Mouse (Mus musculus) heart, embryonic 16.5 days (tissue): Measurements from ENCODE around the gene Hvcn1. TPM values are rescaled to one million over a fixed set of nuclear protein-coding genes. Genes with fewer than 3 reads are reported as not detected.

ENCODE experiments used
- ATAC-seq: fragments of 200-750 bp; cut with Nextera tagmentation; replicated peaks from 2 replicates; pipeline ENCODE4 v1.8.0; 2017; ENCODE audit warnings: moderate number of reproducible peaks; ENCODE audit not compliant: insufficient read depth, low FRiP score; ENCODE audit errors: extremely low read depth
- H3K27ac ChIP-seq: fragments of 300-500 bp; sonication (generic); 2 replicates; pipeline ENCODE4 v1.5.1; 2014; ENCODE audit warnings: mild to moderate bottlenecking, low read length, control low read depth, moderate library complexity
- H3K27me3 ChIP-seq: fragments of 300-500 bp; sonication (generic); 2 replicates; pipeline ENCODE4 v1.6.1; 2014; ENCODE audit warnings: low read length, mixed read lengths; ENCODE audit not compliant: control insufficient read depth, insufficient read depth
- H3K36me3 ChIP-seq: fragments of 300-500 bp; sonication (generic); 2 replicates; pipeline ENCODE4 v1.6.1; 2014; ENCODE audit not compliant: control insufficient read depth, insufficient read depth
- H3K4me1 ChIP-seq: fragments of 300-500 bp; sonication (generic); 2 replicates; pipeline ENCODE4 v1.6.1; 2014; ENCODE audit warnings: low read length, mixed read lengths; ENCODE audit not compliant: control insufficient read depth, insufficient read depth
- H3K4me2 ChIP-seq: fragments of 300-500 bp; sonication (generic); 2 replicates; pipeline ENCODE4 v1.6.1; 2014; ENCODE audit warnings: low read depth, mild to moderate bottlenecking, control low read depth, low read length
- H3K4me3 ChIP-seq: fragments of 300-500 bp; sonication (generic); 2 replicates; pipeline ENCODE4 v1.5.1; 2014; ENCODE audit warnings: mild to moderate bottlenecking, control low read depth, low read length
- H3K9ac ChIP-seq: fragments of 300-500 bp; sonication (generic); 2 replicates; pipeline ENCODE4 v1.6.1; 2014; ENCODE audit warnings: low read length, control low read depth
- H3K9me3 ChIP-seq: fragments of 300-500 bp; sonication (generic); replicated peaks from 2 replicates; pipeline ENCODE4 v1.6.1; 2016; ENCODE audit warnings: low read length; ENCODE audit not compliant: control insufficient read depth
- WGBS: fragments of 180-500 bp; shearing (Covaris S2); extraction: QIAGEN DNeasy Blood & Tissue Kit; methylation state at CpG from one replicate; pipeline ENCODE4 v1.1.7; 2014; 5-methylcytosine and 5-hydroxymethylcytosine counted together
- polyA plus RNA-seq: library from polyadenylated mRNA; unstranded; fragments of >200 nt; fragmentation: Nextera tagmentation; extraction: Ambion mirVana; gene quantifications from 2 replicates; pipeline ENCODE4 v1.2.1, GENCODE M21; 2015

Gene Hvcn1
- polyA plus RNA-seq, 1 experiment from 2014 or later: 5.7 TPM

DNA sequence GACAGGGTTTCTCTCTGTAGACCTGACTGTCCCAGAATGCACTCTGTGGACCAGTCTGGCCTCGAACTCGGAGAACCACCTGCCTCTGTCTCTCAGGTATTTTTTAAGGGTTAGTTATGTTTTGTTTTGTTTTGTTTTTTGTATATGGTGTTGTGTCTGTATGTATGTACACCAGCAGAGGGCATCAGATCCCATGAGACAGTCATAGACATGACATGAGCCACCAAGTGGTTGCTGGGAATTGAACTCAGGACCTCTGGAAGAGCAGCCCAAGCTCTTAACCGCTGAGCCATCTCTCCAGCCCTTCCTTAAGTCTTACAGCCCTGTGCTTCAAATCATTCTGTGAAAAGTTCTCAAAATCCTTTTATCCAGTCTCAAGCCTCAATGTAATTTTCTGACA lies 58.6 kb downstream of the Hvcn1 start:
- WGBS: 64% methylated on average over 3 of the region's 3 CpGs
- Histone ChIP-seq H3K36me3 (no peaks in the 10 kb centered on the region), H3K4me2 (no peak overlapping the region), H3K9ac (no peak overlapping the region), H3K9me3 (no peaks in the 10 kb centered on the region), H3K4me3 (no peak overlapping the region), H3K27me3 (no peaks in the 10 kb centered on the region), H3K27ac (no peak overlapping the region), H3K4me1 (peaks cover 13% of the 10 kb centered on the region)
- no peak for ATAC-seq

DNA sequence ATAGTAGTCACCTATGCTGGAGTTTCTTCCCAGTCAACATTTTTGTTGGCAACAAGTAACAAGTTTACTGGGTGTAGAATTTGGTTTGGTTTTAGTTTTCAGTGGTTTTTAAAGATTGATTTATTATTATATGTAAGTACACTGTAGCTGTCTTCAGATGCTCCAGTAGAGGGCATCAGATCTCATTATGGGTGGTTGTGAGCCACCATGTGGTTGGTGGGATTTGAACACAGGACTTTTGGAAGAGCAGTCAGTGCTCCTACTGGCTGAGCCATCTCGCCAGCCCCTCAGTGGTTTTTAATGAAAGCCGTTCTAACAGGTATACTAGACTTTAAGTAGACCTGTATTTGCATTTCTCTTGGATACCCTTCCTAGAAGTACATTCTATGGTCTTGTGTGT lies 59.3 kb downstream of the Hvcn1 start:
- Histone ChIP-seq H3K27me3 (no peaks in the 10 kb centered on the region), H3K4me3 (no peak overlapping the region), H3K4me1 (peaks cover 13% of the 10 kb centered on the region), H3K9ac (no peak overlapping the region), H3K27ac (no peak overlapping the region), H3K4me2 (no peak overlapping the region), H3K36me3 (no peaks in the 10 kb centered on the region), H3K9me3 (no peaks in the 10 kb centered on the region)
- no peak for ATAC-seq
- 95% methylated on average over 2 of the region's 2 CpGs for WGBS

DNA sequence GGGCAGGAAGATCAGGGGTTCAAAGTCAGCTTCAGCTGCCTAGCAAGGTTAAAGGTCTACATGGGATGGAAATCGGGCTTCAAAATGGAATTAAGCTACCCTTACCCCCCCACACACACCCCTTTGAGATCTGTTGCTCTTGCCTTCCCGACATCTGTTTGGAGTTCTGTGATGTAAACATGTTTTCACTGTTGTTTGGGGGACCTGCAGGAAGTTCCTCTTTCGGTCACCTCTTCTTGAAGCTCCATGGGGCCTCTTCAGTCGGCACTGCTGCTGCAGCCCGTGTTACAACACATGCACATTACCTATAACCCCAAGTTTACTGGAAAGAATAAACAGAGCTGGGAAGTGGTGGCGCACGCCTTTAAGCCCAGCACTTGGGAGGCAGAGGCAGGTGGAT lies 60.5 kb downstream of the Hvcn1 start:
- no peaks in the 10 kb centered on the region for H3K36me3 ChIP-seq
- no peak overlapping the region for H3K4me3 ChIP-seq
- 69% methylated on average over 7 of the region's 7 CpGs for WGBS
- no peaks in the 10 kb centered on the region for H3K27me3 ChIP-seq
- no peak for ATAC-seq
- no peaks in the 10 kb centered on the region for H3K9me3 ChIP-seq
- peaks cover 13% of the 10 kb centered on the region for H3K4me1 ChIP-seq
- H3K27ac ChIP-seq: no peak overlapping the region
- H3K9ac ChIP-seq: no peak overlapping the region
- H3K4me2 ChIP-seq: no peak overlapping the region

DNA sequence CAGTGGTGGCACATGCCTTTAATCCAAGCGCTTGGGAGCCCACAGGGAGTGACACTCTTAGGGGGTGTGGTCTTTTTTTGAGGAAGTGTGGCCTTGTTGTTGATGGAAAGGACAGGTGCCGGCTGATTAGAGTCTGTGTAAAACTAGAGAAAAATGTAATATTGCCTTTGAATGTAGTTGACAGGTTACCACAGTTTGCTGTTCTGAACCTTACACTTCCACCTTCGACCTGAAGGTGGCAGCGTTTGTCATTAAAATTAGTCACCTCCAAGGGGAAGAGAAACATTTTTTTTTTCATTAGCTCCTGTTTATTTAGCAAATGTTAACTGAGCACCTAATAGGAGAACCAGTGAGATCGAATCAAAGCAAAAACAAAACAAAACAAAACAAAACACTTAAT lies 61.3 kb downstream of the Hvcn1 start:
- Histone ChIP-seq H3K36me3 (no peaks in the 10 kb centered on the region), H3K4me2 (no peak overlapping the region), H3K27me3 (no peaks in the 10 kb centered on the region), H3K4me1 (peaks cover 13% of the 10 kb centered on the region), H3K9me3 (no peaks in the 10 kb centered on the region), H3K9ac (no peak overlapping the region), H3K4me3 (no peak overlapping the region), H3K27ac (no peak overlapping the region)
- WGBS: 19% methylated on average over 5 of the region's 5 CpGs
- ATAC-seq: no peak

DNA sequence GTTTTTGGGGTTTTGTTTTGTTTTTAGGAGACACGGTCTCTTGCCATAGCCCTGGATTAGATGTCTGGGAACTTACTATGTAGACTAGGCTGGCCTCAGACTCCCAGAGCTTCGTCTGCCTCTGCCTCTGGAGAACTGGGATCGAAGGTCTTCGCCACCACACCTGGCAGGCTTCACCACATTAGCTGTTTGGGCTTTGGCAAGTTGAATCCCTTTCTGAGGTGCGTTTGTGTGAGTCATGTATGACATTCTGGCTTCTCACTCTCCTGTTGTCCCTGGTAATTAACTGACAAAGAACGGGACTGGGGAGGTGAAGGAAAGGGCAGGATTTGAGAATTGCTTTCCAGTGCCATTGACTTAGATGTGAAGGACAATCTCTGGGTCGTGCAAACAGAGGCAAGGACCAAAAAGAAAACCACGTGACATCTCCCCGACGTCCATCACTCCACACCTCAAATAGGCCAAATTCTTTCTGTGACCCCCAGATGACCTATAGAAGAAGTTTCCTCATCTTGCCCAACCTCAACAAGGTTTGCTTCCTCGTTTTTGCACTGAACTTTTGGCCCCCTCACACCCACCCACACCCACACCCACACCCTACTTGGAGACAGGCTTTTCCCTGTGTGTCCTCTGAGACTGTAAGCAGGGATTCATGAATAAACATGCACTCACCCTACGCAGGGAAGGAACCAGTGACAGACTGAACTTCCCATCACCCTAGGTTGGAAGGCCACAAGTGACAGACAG lies 62.4 kb downstream of the Hvcn1 start:
- Histone ChIP-seq H3K9ac (no peak overlapping the region), H3K27ac (no peak overlapping the region), H3K36me3 (no peaks in the 10 kb centered on the region), H3K4me1 (peaks cover 4% of the 10 kb centered on the region; the same call in 1 of the 2 replicates), H3K4me2 (no peak overlapping the region), H3K4me3 (no peak overlapping the region), H3K27me3 (no peaks in the 10 kb centered on the region), H3K9me3 (no peaks in the 10 kb centered on the region)
- no peak for ATAC-seq
- 44% methylated on average over 12 of the region's 12 CpGs for WGBS

DNA sequence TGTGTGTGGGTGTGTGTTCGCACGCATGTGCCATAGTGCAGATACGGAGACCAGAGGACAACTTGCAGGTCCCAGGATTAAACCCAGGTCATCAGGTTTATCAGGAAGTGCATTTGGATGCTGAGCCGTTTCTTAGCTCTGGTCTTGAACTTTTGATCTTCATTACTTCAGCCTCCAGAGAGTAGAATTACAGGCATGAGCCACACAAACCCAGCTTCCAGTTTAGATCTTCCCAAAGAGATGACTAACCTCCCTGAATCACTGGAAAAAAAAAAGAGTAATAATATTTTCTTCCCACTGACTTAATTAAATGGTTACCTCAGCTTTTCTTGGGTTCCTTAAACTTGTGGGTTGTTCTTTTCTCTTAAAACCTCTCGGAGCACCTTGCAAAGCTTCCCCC lies 66.2 kb downstream of the Hvcn1 start:
- H3K27me3 ChIP-seq: no peaks in the 10 kb centered on the region
- H3K36me3 ChIP-seq: no peaks in the 10 kb centered on the region
- no peak overlapping the region for H3K4me2 ChIP-seq
- no peaks in the 10 kb centered on the region for H3K9me3 ChIP-seq
- H3K27ac ChIP-seq: no peak overlapping the region
- H3K9ac ChIP-seq: no peak overlapping the region
- no peaks in the 10 kb centered on the region for H3K4me1 ChIP-seq
- no peak overlapping the region for H3K4me3 ChIP-seq
- ATAC-seq: no peak
- WGBS: 73% methylated on average over 5 of the region's 5 CpGs

DNA sequence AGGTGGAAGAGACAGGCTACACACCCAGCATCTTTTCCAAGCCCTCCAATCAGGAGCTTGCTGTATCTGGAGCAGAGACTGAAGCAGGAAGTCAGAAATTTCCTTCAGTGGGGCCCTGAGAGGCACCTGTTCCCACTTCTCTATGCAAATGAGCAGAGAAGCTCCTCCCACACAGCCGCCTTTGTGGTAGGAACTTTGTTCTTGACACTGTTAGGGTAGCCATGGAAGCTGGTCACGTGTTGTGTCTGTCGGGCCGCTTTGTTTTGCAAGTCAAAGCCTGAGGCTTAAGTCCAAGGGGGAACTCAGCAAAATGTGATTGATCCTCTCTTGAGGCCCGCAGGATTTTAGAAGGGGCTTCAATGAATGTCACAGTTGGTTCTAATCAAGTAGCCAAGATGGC lies 68.2 kb downstream of the Hvcn1 start:
- H3K4me1 ChIP-seq: no peaks in the 10 kb centered on the region
- H3K9me3 ChIP-seq: no peaks in the 10 kb centered on the region
- H3K27ac ChIP-seq: no peak overlapping the region
- WGBS: 35% methylated on average over 5 of the region's 5 CpGs
- no peak overlapping the region for H3K9ac ChIP-seq
- H3K4me2 ChIP-seq: no peak overlapping the region
- H3K4me3 ChIP-seq: no peak overlapping the region
- no peaks in the 10 kb centered on the region for H3K27me3 ChIP-seq
- peak; percentile 45; the same call in 1 of the 2 replicates for ATAC-seq
- H3K36me3 ChIP-seq: no peaks in the 10 kb centered on the region

DNA sequence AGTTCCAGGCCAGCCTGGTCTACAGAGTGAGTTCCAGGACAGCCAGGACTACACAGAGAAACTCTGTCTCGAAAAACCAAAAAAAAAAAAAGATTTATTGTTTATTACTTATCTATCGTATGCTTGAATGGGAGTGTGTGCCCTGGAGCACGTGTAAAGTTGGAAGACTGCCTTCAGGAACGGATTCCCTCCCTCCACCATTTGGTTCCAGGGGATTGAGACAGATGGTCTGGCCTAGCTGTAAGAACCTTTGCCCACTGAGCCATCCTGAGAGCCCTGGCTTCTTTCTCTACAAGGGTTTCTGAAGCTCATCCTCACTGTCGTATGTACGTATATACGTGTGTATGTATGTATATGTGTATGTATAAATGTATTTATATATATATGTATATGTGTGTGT lies 72.3 kb downstream of the Hvcn1 start:
- no peak overlapping the region for H3K4me3 ChIP-seq
- H3K27me3 ChIP-seq: no peaks in the 10 kb centered on the region
- no peak overlapping the region for H3K27ac ChIP-seq
- no peak overlapping the region for H3K4me2 ChIP-seq
- 81% methylated on average over 7 of the region's 7 CpGs for WGBS
- H3K36me3 ChIP-seq: no peaks in the 10 kb centered on the region
- H3K9ac ChIP-seq: no peak overlapping the region
- H3K9me3 ChIP-seq: no peaks in the 10 kb centered on the region
- ATAC-seq: no peak
- H3K4me1 ChIP-seq: peaks cover 20% of the 10 kb centered on the region

DNA sequence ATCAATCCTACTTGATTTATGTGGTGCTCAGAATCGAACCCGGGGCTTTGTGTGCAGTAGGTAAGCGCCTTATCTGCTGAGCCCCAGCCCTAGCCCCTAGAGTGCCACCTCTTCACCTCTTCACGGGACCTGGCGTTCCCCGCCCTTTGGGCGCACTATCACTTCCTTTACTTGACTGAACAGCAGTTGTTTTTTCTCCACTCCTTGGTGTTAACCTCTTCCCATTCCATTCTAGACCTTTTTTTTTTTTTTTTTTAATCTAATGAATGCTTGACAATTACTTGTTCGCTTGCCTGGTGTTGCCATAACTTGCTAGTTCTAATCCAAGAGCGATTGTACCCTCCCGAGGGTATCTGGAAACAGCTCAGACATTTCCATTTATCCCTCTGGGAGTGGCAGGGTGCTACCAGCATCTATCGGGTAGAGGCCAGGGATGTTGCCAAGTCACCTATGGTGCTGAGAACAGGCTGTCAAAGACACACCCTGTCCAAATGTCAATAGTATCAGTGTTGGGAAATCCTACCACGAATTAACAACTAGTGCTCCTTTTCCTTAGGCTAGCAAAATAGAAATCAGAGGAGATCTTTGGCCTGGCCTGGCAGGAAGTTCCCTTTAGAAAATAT lies 73.3 kb downstream of the Hvcn1 start:
- Histone ChIP-seq H3K4me2 (peak overlapping the region; percentile 57; the same call in 1 of the 2 replicates), H3K9me3 (no peaks in the 10 kb centered on the region), H3K4me3 (no peak overlapping the region), H3K27ac (no peak overlapping the region), H3K36me3 (no peaks in the 10 kb centered on the region), H3K4me1 (peaks cover 20% of the 10 kb centered on the region), H3K27me3 (no peaks in the 10 kb centered on the region), H3K9ac (no peak overlapping the region)
- 63% methylated on average over 12 of the region's 12 CpGs for WGBS
- ATAC-seq: no peak
